Mouse (Mus musculus) MEL (cell line): ENCODE measurements around the gene Epb41l1. TPM values are rescaled to one million over a fixed set of nuclear protein-coding genes. Genes with fewer than 3 reads are reported as not detected.
A peak's percentile ranks its signal among the peaks of the same experiment; 100 is the strongest.

ENCODE experiments used
- DNase-seq: peaks from one replicate; pipeline ENCODE4 v3.0.0; 2011; ENCODE audit warnings: low read depth, low spot score
- H3K27ac ChIP-seq: 2 replicates; pipeline ENCODE4 v1.5.1; 2012; ENCODE audit warnings: low read depth, mild to moderate bottlenecking, control low read depth, low read length, moderate library complexity; ENCODE audit not compliant: control insufficient read depth
- H3K27me3 ChIP-seq, 2 experiments: fragments of 150-350 bp in 1 of 2; sonication (generic) in 1 of 2; 2 replicates each; pipeline ENCODE4 v1.6.1; 2012; ENCODE audit warnings: low read length in 2 of 2, mild to moderate bottlenecking in 2 of 2, improper control_type of control experiment in 1 of 2, moderate library complexity in 1 of 2; ENCODE audit not compliant: insufficient read depth in 2 of 2, control insufficient read depth in 1 of 2
- H3K36me3 ChIP-seq, 2 experiments: 2 replicates each; pipeline ENCODE4 v1.6.1; 2012 to 2014; ENCODE audit warnings: low read length in 2 of 2, improper control_type of control experiment in 1 of 2, inconsistent platforms in 1 of 2, mild to moderate bottlenecking in 1 of 2; ENCODE audit not compliant: insufficient read depth in 2 of 2, control insufficient read depth in 1 of 2
- H3K4me1 ChIP-seq, 2 experiments: fragments of 150-350 bp in 1 of 2; sonication (generic) in 1 of 2; 2 replicates each; pipeline ENCODE4 v1.6.1; 2012; ENCODE audit warnings: low read length in 2 of 2, improper control_type of control experiment in 1 of 2, mild to moderate bottlenecking in 1 of 2; ENCODE audit not compliant: insufficient read depth in 2 of 2, control insufficient read depth in 1 of 2
- H3K4me3 ChIP-seq, 2 experiments: fragments of 150-350 bp in 1 of 2; sonication (generic) in 1 of 2; 2 replicates each; pipeline ENCODE4 v1.5.1; 2012; ENCODE audit warnings: low read depth in 2 of 2, low read length in 2 of 2, mild to moderate bottlenecking in 2 of 2, moderate library complexity in 2 of 2, control low read depth in 1 of 2, improper control_type of control experiment in 1 of 2; ENCODE audit not compliant: control insufficient read depth in 1 of 2, insufficient read depth in 1 of 2
- H3K79me2 ChIP-seq: 2 replicates; pipeline ENCODE4 v1.6.1; 2012; ENCODE audit warnings: mild to moderate bottlenecking, low read length, moderate library complexity; ENCODE audit not compliant: control insufficient read depth, poor library complexity, insufficient read depth
- H3K9ac ChIP-seq: 2 replicates; pipeline ENCODE4 v1.6.1; 2012; ENCODE audit warnings: low read depth, mild to moderate bottlenecking, control low read depth, low read length, moderate library complexity; ENCODE audit not compliant: control insufficient read depth, poor library complexity, severe bottlenecking
- H3K9me3 ChIP-seq: fragments of 150-350 bp; sonication (generic); replicated peaks from 2 replicates; pipeline ENCODE4 v1.6.1; 2012; ENCODE audit warnings: mild to moderate bottlenecking, low read length, improper control_type of control experiment, moderate library complexity; ENCODE audit not compliant: insufficient read depth
- CTCF ChIP-seq, 3 experiments: IDR thresholded peaks in 2 of 3; conservative IDR thresholded peaks in 1 of 3; 2 replicates each; pipeline ENCODE4 v1.5.1; 2011 to 2012; ENCODE audit warnings: low read length in 3 of 3, low read depth in 2 of 3, mild to moderate bottlenecking in 2 of 3, improper control_type of control experiment in 1 of 3, inconsistent platforms in 1 of 3, mixed read lengths in 1 of 3, moderate library complexity in 1 of 3; ENCODE audit not compliant: control insufficient read depth in 1 of 3, insufficient read depth in 1 of 3, poor library complexity in 1 of 3, severe bottlenecking in 1 of 3
- GATA1 ChIP-seq: IDR thresholded peaks from 2 replicates; pipeline ENCODE4 v1.6.1; 2011; ENCODE audit warnings: low read depth, low read length, improper control_type of control experiment
- HCFC1 ChIP-seq: IDR thresholded peaks from 2 replicates; pipeline ENCODE4 v1.6.1; 2012; ENCODE audit warnings: low read depth, mild to moderate bottlenecking, inconsistent platforms, low read length, improper control_type of control experiment, moderate library complexity
- MAFK ChIP-seq: IDR thresholded peaks from 2 replicates; pipeline ENCODE4 v1.6.1; 2011; ENCODE audit warnings: low read depth, mild to moderate bottlenecking, low read length, improper control_type of control experiment, borderline replicate concordance
- MAX ChIP-seq: IDR thresholded peaks from 2 replicates; pipeline ENCODE4 v1.6.1; 2011; ENCODE audit warnings: low read length, improper control_type of control experiment
- MAZ ChIP-seq: IDR thresholded peaks from 2 replicates; pipeline ENCODE4 v1.6.1; 2012; ENCODE audit warnings: low read depth, mild to moderate bottlenecking, inconsistent platforms, low read length, improper control_type of control experiment
- MYB ChIP-seq: IDR thresholded peaks from 2 replicates; pipeline ENCODE4 v1.6.1; 2011; ENCODE audit warnings: mild to moderate bottlenecking, low read depth, low read length, improper control_type of control experiment
- MYC ChIP-seq: IDR thresholded peaks from 2 replicates; pipeline ENCODE4 v1.6.1; 2011; ENCODE audit warnings: low read depth, mild to moderate bottlenecking, low read length, improper control_type of control experiment, moderate library complexity
- NELFE ChIP-seq: IDR thresholded peaks from 2 replicates; pipeline ENCODE4 v1.6.1; 2011; ENCODE audit warnings: low read depth, low read length, improper control_type of control experiment
- NRF1 ChIP-seq: IDR thresholded peaks from 2 replicates; pipeline ENCODE4 v1.6.1; 2014; ENCODE audit warnings: low read depth, mild to moderate bottlenecking, inconsistent platforms, low read length, improper control_type of control experiment, moderate library complexity; ENCODE audit not compliant: poor library complexity, insufficient read depth, severe bottlenecking
- POLR2AphosphoS2 ChIP-seq: IDR thresholded peaks from 2 replicates; pipeline ENCODE4 v1.6.1; 2011; ENCODE audit warnings: low read length, improper control_type of control experiment
- RCOR1 ChIP-seq: IDR thresholded peaks from 2 replicates; pipeline ENCODE4 v1.6.1; 2012; ENCODE audit warnings: low read depth, mild to moderate bottlenecking, inconsistent platforms, low read length, improper control_type of control experiment
- SMC3 ChIP-seq: IDR thresholded peaks from 2 replicates; pipeline ENCODE4 v1.6.1; 2011; ENCODE audit warnings: low read depth, low read length, improper control_type of control experiment
- TAL1 ChIP-seq: IDR thresholded peaks from 2 replicates; pipeline ENCODE4 v1.6.1; 2012; ENCODE audit warnings: mild to moderate bottlenecking, inconsistent platforms, low read length, moderate library complexity, mixed read lengths
- TBP ChIP-seq: IDR thresholded peaks from 2 replicates; pipeline ENCODE4 v1.8.0; 2011; ENCODE audit warnings: low read depth, low read length, improper control_type of control experiment
- ZMIZ1 ChIP-seq: IDR thresholded peaks from 2 replicates; pipeline ENCODE4 v1.6.1; 2012; ENCODE audit warnings: low read depth, mild to moderate bottlenecking, inconsistent platforms, low read length, improper control_type of control experiment, moderate library complexity
- ZNF384 ChIP-seq: IDR thresholded peaks from 2 replicates; pipeline ENCODE4 v1.6.1; 2012; ENCODE audit warnings: low read depth, mild to moderate bottlenecking, inconsistent platforms, low read length, improper control_type of control experiment
- polyA plus RNA-seq, 2 experiments: library from polyadenylated mRNA; stranded (reverse) in 1 of 2; unstranded in 1 of 2; fragments of >175 nt in 1 of 2; fragments of >200 nt in 1 of 2; gene quantifications; 2 replicates each; pipeline versions ENCODE4 v1.2.1 to v1.2.4; 2012; ENCODE audit warnings: low replicate concordance in 2 of 2, low read depth in 1 of 2; ENCODE audit not compliant: insufficient read length in 2 of 2, insufficient read depth in 1 of 2, missing spikeins in 1 of 2
- total RNA-seq: library from RNA; depleted of rRNA; stranded (reverse); fragments of 300-350 nt; gene quantifications from 2 replicates; pipeline ENCODE4 v1.2.3, GENCODE M21; 2012

The Epb41l1 gene
- total and polyA plus RNA-seq, 3 experiments = 1.5 to 7.3 TPM; not detected in 1

DNA sequence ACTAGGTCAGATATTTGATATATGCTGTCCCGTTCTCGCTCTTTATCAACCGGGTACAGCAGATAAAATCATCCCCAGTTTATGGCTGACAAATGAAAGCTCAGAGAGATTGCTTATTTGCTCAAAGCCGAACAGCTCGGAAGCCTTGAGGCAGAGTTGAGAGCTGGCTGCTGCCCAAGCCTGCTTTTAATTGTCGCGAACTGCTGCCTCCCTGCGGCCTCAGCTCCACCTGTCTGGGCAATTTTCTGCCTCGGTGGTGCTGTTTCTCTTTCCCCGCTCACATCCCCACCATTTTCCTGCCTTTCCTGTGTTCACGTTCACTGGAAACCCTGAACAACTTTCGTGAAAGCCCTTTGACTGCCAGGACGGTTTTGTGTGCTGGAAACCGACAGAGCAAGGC lies 39.8 kb downstream of the Epb41l1 start:
- Histone ChIP-seq H3K4me3 (0 out of 4 replicates have a peak overlapping the region, but pooled peaks of 1 of the 2 experiments have one; percentile 1), H3K27me3 (peaks cover 3 to 7% of the 10 kb centered on the region in 2 experiments; a peak in 3 of 4 replicates), H3K36me3 (peaks cover 0 to 2% of the 10 kb centered on the region in 2 experiments; a peak in 2 of 4 replicates), H3K27ac (no peak overlapping the region)
- TF ChIP-seq SMC3 (peak; percentile 12; the same call in 1 of the 2 replicates), TBP (0 out of 2 replicates have a peak, but pooled peaks have one; percentile 36), CTCF (IDR thresholded peaks at IDR 0.05 in 2 of 3, conservative IDR thresholded peaks at IDR 0.05 in 1 of 3; ENCODE audit: control insufficient read depth in 1 of 3, insufficient read depth in 1 of 3, low read depth in 2 of 3, low read length in 3 of 3, poor library complexity in 1 of 3, severe bottlenecking in 1 of 3) (peak in 2 of 3 experiments; percentile 15 to 31; a peak in 3 of 6 replicates), MYC (no peak)
- TF ChIP-seq, all 39 proteins: peak for 3
- no peak overlapping the region for H3K9ac ChIP-seq
- no peaks in the 10 kb centered on the region for H3K79me2 ChIP-seq
- no peaks in the 10 kb centered on the region for H3K9me3 ChIP-seq
- H3K4me1 ChIP-seq = peaks cover 0 to 6% of the 10 kb centered on the region in 2 experiments; a peak in 2 of 4 replicates
- peak; percentile 24 for DNase-seq

DNA sequence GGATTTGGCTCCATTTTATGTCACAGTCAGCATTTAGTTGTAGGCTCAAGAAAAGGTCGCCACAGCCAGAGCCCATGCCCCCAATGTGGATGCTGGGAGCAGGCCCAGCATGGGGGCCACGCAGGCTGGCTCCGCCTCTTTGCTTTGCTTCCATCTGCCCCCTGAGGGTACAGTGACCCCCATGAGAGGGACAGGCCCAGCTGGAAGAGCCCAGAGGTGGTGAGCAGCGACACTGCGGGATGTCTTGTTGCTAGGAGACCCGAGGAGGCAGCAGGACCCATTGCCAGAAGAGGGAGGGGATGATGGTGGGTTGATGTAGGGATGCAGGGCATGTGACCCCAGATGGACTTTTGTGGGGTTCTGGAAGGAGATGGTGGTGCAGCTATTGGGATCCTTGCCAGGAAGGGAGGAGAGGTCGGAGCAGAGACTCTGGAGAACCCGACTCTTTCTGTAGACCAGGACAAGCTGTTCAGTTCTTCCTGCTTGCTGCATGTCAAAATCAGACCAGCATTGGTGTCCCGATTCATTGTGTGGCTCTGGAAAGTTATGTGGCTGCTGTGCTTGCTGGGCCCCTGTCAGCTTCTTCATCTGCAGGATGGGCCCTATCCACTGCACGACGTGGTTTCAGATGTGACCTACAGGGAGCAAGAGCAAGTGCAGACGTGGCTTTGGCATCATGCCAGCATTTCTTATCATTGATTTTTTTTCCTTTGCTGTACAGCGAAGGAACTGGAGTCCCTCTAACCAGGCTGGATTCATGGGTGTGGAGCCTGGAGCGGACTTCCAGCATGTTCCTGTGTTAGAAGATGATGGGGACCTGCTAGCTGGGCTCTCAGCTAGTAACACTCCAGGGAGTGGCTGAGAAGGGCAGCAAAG lies 41.7 kb downstream of the Epb41l1 start:
- H3K9me3 ChIP-seq = no peaks in the 10 kb centered on the region
- no peaks in the 10 kb centered on the region for H3K79me2 ChIP-seq
- H3K27ac ChIP-seq = no peak overlapping the region
- peaks cover 0 to 2% of the 10 kb centered on the region in 2 experiments; a peak in 2 of 4 replicates for H3K36me3 ChIP-seq
- peaks cover 3 to 9% of the 10 kb centered on the region in 2 experiments; a peak in 3 of 4 replicates for H3K27me3 ChIP-seq
- peaks cover 0 to 6% of the 10 kb centered on the region in 2 experiments; a peak in 2 of 4 replicates for H3K4me1 ChIP-seq
- H3K9ac ChIP-seq = no peak overlapping the region
- no peak overlapping the region for H3K4me3 ChIP-seq
- DNase-seq = peak; percentile 78
- TF ChIP-seq GATA1 (peak; percentile 44; the same call in 1 of the 2 replicates), HCFC1 (no peak), ZNF384 (peak; percentile 78), NRF1 (no peak), MAZ (no peak)
- TF ChIP-seq, all 39 proteins: peak for 2

DNA sequence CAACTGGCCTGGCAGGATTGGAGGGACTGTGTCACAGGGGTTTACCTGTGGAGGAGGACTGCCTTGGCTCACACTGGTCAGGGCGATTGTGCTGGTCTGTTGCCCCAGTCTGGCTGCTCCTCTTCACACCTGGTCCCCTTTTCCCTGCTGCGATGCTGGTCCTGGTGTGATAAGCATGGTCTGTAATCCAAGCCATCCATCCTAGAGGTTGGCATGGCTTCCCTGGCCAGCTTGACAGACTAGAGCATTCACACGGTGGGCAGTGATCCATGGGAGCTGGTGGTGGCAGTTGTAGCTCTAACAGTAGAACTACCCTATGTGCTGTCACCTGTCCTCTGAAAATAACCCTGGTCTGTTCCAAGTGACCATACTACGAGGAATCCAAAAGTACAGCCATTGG lies 43.7 kb downstream of the Epb41l1 start:
- peaks cover 3 to 9% of the 10 kb centered on the region in 2 experiments; a peak in 3 of 4 replicates for H3K27me3 ChIP-seq
- no peaks in the 10 kb centered on the region for H3K9me3 ChIP-seq

More for the DNA sequence above, 43.7 kb downstream of the Epb41l1 start:
- Histone ChIP-seq H3K4me3 (no peak overlapping the region), H3K27ac (no peak overlapping the region), H3K9ac (no peak overlapping the region), H3K79me2 (no peaks in the 10 kb centered on the region), H3K4me1 (peaks cover 0 to 6% of the 10 kb centered on the region in 2 experiments; a peak in 2 of 4 replicates)
- no peak for DNase-seq
- no peak for TF ChIP-seq HCFC1
- TF ChIP-seq POLR2AphosphoS2 = no peak
- TF ChIP-seq MAFK = no peak
- no peak for TF ChIP-seq TBP
- no peak for TF ChIP-seq MYB
- TF ChIP-seq TAL1 = no peak
- TF ChIP-seq NRF1 = no peak
- no peak for TF ChIP-seq CTCF (IDR thresholded peaks at IDR 0.05 in 2 of 3, conservative IDR thresholded peaks at IDR 0.05 in 1 of 3; ENCODE audit: control insufficient read depth in 1 of 3, insufficient read depth in 1 of 3, low read depth in 2 of 3, low read length in 3 of 3, poor library complexity in 1 of 3, severe bottlenecking in 1 of 3)
- TF ChIP-seq MAX = no peak
- TF ChIP-seq RCOR1 = no peak
- no peak for TF ChIP-seq NELFE
- no peak for TF ChIP-seq ZMIZ1
- TF ChIP-seq, all 39 proteins: peak for 0
- no peaks in the 10 kb centered on the region; a peak in 1 of 4 replicates for H3K36me3 ChIP-seq
